Mouse (Mus musculus) cerebellum, postnatal 14 days (tissue): Measurements from ENCODE around the gene Kcnip1.
A peak's percentile ranks its signal among the peaks of the same experiment; 100 is the strongest.

ENCODE experiments used
- DNase-seq, 2 experiments: peaks; one replicate each; pipeline ENCODE4 v3.0.0; 2021; ENCODE audit warnings: mixed read lengths in 2 of 2

Gene Kcnip1

GRCm38 (mm10) chr11:33824739-33825138 is 168.2 kb downstream of the Kcnip1 start:
- DNase-seq: no peak

GRCm38 (mm10) chr11:33821331-33821730 is 171.6 kb downstream of the Kcnip1 start:
- peak in 1 of 2 experiments; percentile 39 for DNase-seq

- peak; percentile 89 for DNase-seq
These were observed 172.1 kb downstream of the Kcnip1 start for GRCm38 (mm10) chr11:33820876-33821275.

- DNase-seq: no peak
These were observed 174.0 kb downstream of the Kcnip1 start for GRCm38 (mm10) chr11:33818861-33819503.

GRCm38 (mm10) chr11:33816020-33816419 is 176.9 kb downstream of the Kcnip1 start:
- no peak for DNase-seq

GRCm38 (mm10) chr11:33810105-33810504 is 182.8 kb downstream of the Kcnip1 start:
- DNase-seq: no peak

- no peak for DNase-seq
These were observed 189.9 kb downstream of the Kcnip1 start for GRCm38 (mm10) chr11:33803093-33803492.

- no peak for DNase-seq
These were observed 192.4 kb downstream of the Kcnip1 start for GRCm38 (mm10) chr11:33800436-33801088.

GRCm38 (mm10) chr11:33799933-33800332 is 193.0 kb downstream of the Kcnip1 start:
- peak in 1 of 2 experiments; percentile 40 for DNase-seq

GRCm38 (mm10) chr11:33798094-33798648 is 194.8 kb downstream of the Kcnip1 start:
- no peak for DNase-seq

GRCm38 (mm10) chr11:33787362-33787761 is 205.6 kb downstream of the Kcnip1 start:
- no peak for DNase-seq

GRCm38 (mm10) chr11:33786572-33786971 is 206.4 kb downstream of the Kcnip1 start:
- DNase-seq: no peak

- peak; percentile 63 to 80 for DNase-seq
These were observed 211.4 kb downstream of the Kcnip1 start for GRCm38 (mm10) chr11:33781561-33781971.

GRCm38 (mm10) chr11:33780263-33780662 is 212.7 kb downstream of the Kcnip1 start:
- no peak for DNase-seq

- DNase-seq: peak; percentile 47 to 59
These were observed 220.3 kb downstream of the Kcnip1 start for GRCm38 (mm10) chr11:33772615-33773141.

- DNase-seq: no peak
These were observed 220.9 kb downstream of the Kcnip1 start for GRCm38 (mm10) chr11:33772043-33772442.

GRCm38 (mm10) chr11:33766976-33767938 is 225.7 kb downstream of the Kcnip1 start:
- DNase-seq: peak in 1 of 2 experiments; percentile 44

GRCm38 (mm10) chr11:33761201-33761755 is 231.7 kb downstream of the Kcnip1 start:
- no peak for DNase-seq

GRCm38 (mm10) chr11:33756624-33757023 is 236.3 kb downstream of the Kcnip1 start:
- DNase-seq: no peak

GRCm38 (mm10) chr11:33752431-33752873 is 240.5 kb downstream of the Kcnip1 start:
- DNase-seq: no peak

GRCm38 (mm10) chr11:33751503-33751902 is 241.4 kb downstream of the Kcnip1 start:
- DNase-seq: peak; percentile 47 to 48

- DNase-seq: peak in 1 of 2 experiments; percentile 38
These were observed 243.0 kb downstream of the Kcnip1 start for GRCm38 (mm10) chr11:33749979-33750378.
